Mouse (Mus musculus) stomach, embryonic 16.5 days (tissue): ENCODE data around the gene Ltf. TPM values are rescaled to one million over a fixed set of nuclear protein-coding genes. Genes with fewer than 3 reads are reported as not detected.

Experiments
- ATAC-seq: fragments of 200-750 bp; cut with Nextera tagmentation; 2 replicates; pipeline ENCODE4 v1.8.0; 2017; ENCODE audit warnings: moderate number of reproducible peaks, moderate TSS enrichment; ENCODE audit not compliant: insufficient read depth, low FRiP score
- H3K27ac ChIP-seq: fragments of 300-500 bp; sonication (generic); 2 replicates; pipeline ENCODE4 v1.5.1; 2014; ENCODE audit warnings: low read length
- H3K27me3 ChIP-seq: fragments of 300-500 bp; sonication (generic); 2 replicates; pipeline ENCODE4 v1.6.1; 2014; ENCODE audit warnings: low read length, control low read depth, mixed read lengths; ENCODE audit not compliant: control insufficient read depth, insufficient read depth
- H3K36me3 ChIP-seq: fragments of 300-500 bp; sonication (generic); 2 replicates; pipeline ENCODE4 v1.6.1; 2014; ENCODE audit warnings: low read length; ENCODE audit not compliant: control insufficient read depth, insufficient read depth
- H3K4me1 ChIP-seq: fragments of 300-500 bp; sonication (generic); 2 replicates; pipeline ENCODE4 v1.6.1; 2014; ENCODE audit warnings: low read length, control low read depth, mixed read lengths; ENCODE audit not compliant: control insufficient read depth, insufficient read depth
- H3K4me2 ChIP-seq: fragments of 300-500 bp; sonication (generic); 2 replicates; pipeline ENCODE4 v1.6.1; 2014; ENCODE audit warnings: low read depth, low read length, mixed read lengths
- H3K4me3 ChIP-seq: fragments of 300-500 bp; sonication (generic); replicated peaks from 2 replicates; pipeline ENCODE4 v1.5.1; 2014; ENCODE audit warnings: mild to moderate bottlenecking, low read length
- H3K9ac ChIP-seq: fragments of 300-500 bp; sonication (generic); 2 replicates; pipeline ENCODE4 v1.6.1; 2014; ENCODE audit warnings: low read length
- H3K9me3 ChIP-seq: fragments of 300-500 bp; sonication (generic); replicated peaks from 2 replicates; pipeline ENCODE4 v1.6.1; 2016; ENCODE audit warnings: low read length, control low read depth; ENCODE audit not compliant: control insufficient read depth
- WGBS: fragments of 180-500 bp; shearing (Covaris S2); extraction: QIAGEN DNeasy Blood & Tissue Kit; methylation state at CpG from one replicate; pipeline ENCODE4 v1.1.7; 2014; 5-methylcytosine and 5-hydroxymethylcytosine counted together
- polyA plus RNA-seq: library from polyadenylated mRNA; unstranded; fragments of >200 nt; fragmentation: Nextera tagmentation; extraction: Ambion mirVana; gene quantifications from 2 replicates; pipeline ENCODE4 v1.2.1, GENCODE M21; 2015

Ltf gene
- polyA plus RNA-seq, 1 experiment from 2014 or later = 39.5 TPM

GRCm38 (mm10) chr9:111048452-111048851, 29.4 kb downstream of the Ltf start:
- H3K4me2 ChIP-seq = no peak overlapping the region
- no peak overlapping the region for H3K4me3 ChIP-seq
- ATAC-seq = no peak
- H3K4me1 ChIP-seq = no peaks in the 10 kb centered on the region
- 80% methylated on average over 3 of the region's 3 CpGs for WGBS
- no peaks in the 10 kb centered on the region for H3K9me3 ChIP-seq
- H3K36me3 ChIP-seq = no peaks in the 10 kb centered on the region
- no peak overlapping the region for H3K9ac ChIP-seq
- H3K27ac ChIP-seq = no peak overlapping the region
- no peaks in the 10 kb centered on the region for H3K27me3 ChIP-seq

GRCm38 (mm10) chr9:111054923-111055322, 35.9 kb downstream of the Ltf start:
- no peak overlapping the region for H3K4me2 ChIP-seq
- 73% methylated on average over 9 of the region's 9 CpGs for WGBS
- H3K27me3 ChIP-seq = no peaks in the 10 kb centered on the region
- no peak overlapping the region for H3K9ac ChIP-seq
- ATAC-seq = no peak
- H3K4me3 ChIP-seq = no peak overlapping the region
- H3K36me3 ChIP-seq = no peaks in the 10 kb centered on the region
- H3K27ac ChIP-seq = no peak overlapping the region
- H3K9me3 ChIP-seq = no peaks in the 10 kb centered on the region
- peaks cover 22% of the 10 kb centered on the region for H3K4me1 ChIP-seq

GRCm38 (mm10) chr9:111055800-111056518, 36.9 kb downstream of the Ltf start:
- peak overlapping the region; percentile 92 for H3K4me2 ChIP-seq
- no peaks in the 10 kb centered on the region for H3K9me3 ChIP-seq
- peak overlapping the region; percentile 58 for H3K4me3 ChIP-seq
- H3K27ac ChIP-seq = 0 out of 2 replicates have a peak overlapping the region, but pooled peaks have one; percentile 45
- H3K27me3 ChIP-seq = no peaks in the 10 kb centered on the region
- no peak for ATAC-seq
- H3K9ac ChIP-seq = peak overlapping the region; percentile 71
- no peaks in the 10 kb centered on the region for H3K36me3 ChIP-seq
- 47% methylated on average over 29 of the region's 29 CpGs for WGBS
- H3K4me1 ChIP-seq = peaks cover 22% of the 10 kb centered on the region

- Histone ChIP-seq H3K4me1 (peaks cover 22% of the 10 kb centered on the region), H3K4me3 (peak overlapping the region; percentile 58), H3K9me3 (no peaks in the 10 kb centered on the region), H3K27ac (peak overlapping the region; percentile 45; the same call in 1 of the 2 replicates), H3K27me3 (no peaks in the 10 kb centered on the region), H3K9ac (peak overlapping the region; percentile 71), H3K4me2 (peak overlapping the region; percentile 92), H3K36me3 (no peaks in the 10 kb centered on the region)
- ATAC-seq = no peak
- WGBS = 4% methylated on average over 11 of the region's 11 CpGs
Observed at GRCm38 (mm10) chr9:111056519-111056797, 37.4 kb downstream of the Ltf start.

- peaks cover 22% of the 10 kb centered on the region for H3K4me1 ChIP-seq
- H3K4me2 ChIP-seq = peak within 1 kb of the TSS; percentile 92
- no peaks in the 10 kb centered on the region for H3K36me3 ChIP-seq
- no peaks in the 10 kb centered on the region for H3K9me3 ChIP-seq
- peak within 1 kb of the TSS; percentile 45 for H3K27ac ChIP-seq
- ATAC-seq = peak; percentile 81; the same call in 1 of the 2 replicates
- 6% methylated on average over 17 of the region's 17 CpGs for WGBS
- peak within 1 kb of the TSS; percentile 58 for H3K4me3 ChIP-seq
- H3K27me3 ChIP-seq = no peaks in the 10 kb centered on the region
- peak within 1 kb of the TSS; percentile 71 for H3K9ac ChIP-seq
Observed at GRCm38 (mm10) chr9:111056798-111057543, 37.9 kb downstream of the Ltf start, which contains the start of gene Ccrl2. Ccrl2 (minus strand) TSS chr9:111057519.

- no peak overlapping the region; the same call in 1 of the 2 replicates for H3K9ac ChIP-seq
- peaks cover 22% of the 10 kb centered on the region for H3K4me1 ChIP-seq
- no peaks in the 10 kb centered on the region for H3K27me3 ChIP-seq
- ATAC-seq = peak; percentile 48; the same call in 1 of the 2 replicates
- H3K4me3 ChIP-seq = peak overlapping the region; percentile 58
- H3K27ac ChIP-seq = peak overlapping the region; percentile 45; the same call in 1 of the 2 replicates
- no peaks in the 10 kb centered on the region for H3K9me3 ChIP-seq
- peak overlapping the region; percentile 92 for H3K4me2 ChIP-seq
- no peaks in the 10 kb centered on the region for H3K36me3 ChIP-seq
- 52% methylated on average over 14 of the region's 14 CpGs for WGBS
Observed at GRCm38 (mm10) chr9:111057544-111058370, 38.7 kb downstream of the Ltf start.

GRCm38 (mm10) chr9:111058943-111059556, 40.0 kb downstream of the Ltf start:
- no peak overlapping the region for H3K27ac ChIP-seq
- H3K4me1 ChIP-seq = peaks cover 22% of the 10 kb centered on the region
- no peaks in the 10 kb centered on the region for H3K9me3 ChIP-seq
- H3K9ac ChIP-seq = no peak overlapping the region
- no peaks in the 10 kb centered on the region for H3K36me3 ChIP-seq
- 51% methylated on average over 10 of the region's 10 CpGs for WGBS
- no peak overlapping the region for H3K4me3 ChIP-seq
- no peak overlapping the region for H3K4me2 ChIP-seq
- no peaks in the 10 kb centered on the region for H3K27me3 ChIP-seq
- ATAC-seq = no peak

GRCm38 (mm10) chr9:111062840-111063239, 43.8 kb downstream of the Ltf start:
- 69% methylated on average over 5 of the region's 5 CpGs for WGBS
- Histone ChIP-seq H3K36me3 (no peaks in the 10 kb centered on the region), H3K9ac (no peak overlapping the region), H3K27ac (no peak overlapping the region), H3K27me3 (no peaks in the 10 kb centered on the region), H3K4me2 (no peak overlapping the region), H3K4me3 (no peak overlapping the region), H3K9me3 (no peaks in the 10 kb centered on the region), H3K4me1 (no peaks in the 10 kb centered on the region)
- no peak for ATAC-seq
